Mouse (Mus musculus) kidney, adult 9 months (tissue): ENCODE measurements at regions not wholly inside any gene's neighbourhood (a gene's known extent, or its start where the extent isn't known, plus 50 kb on each side); places are given as distances from the start of the nearest gene placed in this dataset.
A peak's percentile ranks its signal among the peaks of the same experiment; 100 is the strongest.

Experiments used
- DNase-seq: peaks from one replicate; pipeline ENCODE4 v3.0.0; 2022

GRCm38 (mm10) chr2:67332211-67332610, 81.3 kb upstream of the Gm21830 start:
- peak; percentile 48 for DNase-seq

- DNase-seq: no peak
These were observed 68.8 kb upstream of the Gm21830 start for GRCm38 (mm10) chr2:67344711-67345110.
